Mouse (Mus musculus) megakaryocyte, embryonic 14.5 days (primary cell): Measurements from ENCODE around the gene Styxl1.

Experiments used
- FLI1 ChIP-seq: IDR thresholded peaks from 2 replicates; pipeline ENCODE4 v1.6.1; 2012; ENCODE audit warnings: low read length, inconsistent platforms, mixed read lengths
- GATA1 ChIP-seq: IDR thresholded peaks from 3 replicates; pipeline ENCODE4 v1.6.1; 2012; ENCODE audit warnings: mixed read lengths, low read length, inconsistent platforms, borderline replicate concordance

- TF ChIP-seq FLI1 (no peak), GATA1 (no peak)
Measured at GRCm38 (mm10) chr5:135807263-135807637, 29.1 kb upstream of the Styxl1 start.
